Mouse (Mus musculus) stomach, embryonic 14.5 days (tissue): ENCODE measurements around the gene Gm21677. TPM values are rescaled to one million over a fixed set of nuclear protein-coding genes. Genes with fewer than 3 reads are reported as not detected.
"Not testable (repeated sequence)": the region's sequence is repeated elsewhere in the genome, so short reads cannot be mapped to it uniquely, and the experiment has no call there.

Source experiments
- ATAC-seq: fragments of 200-750 bp; cut with Nextera tagmentation; 2 replicates; pipeline ENCODE4 v1.8.0; 2017; ENCODE audit warnings: low read depth, moderate TSS enrichment; ENCODE audit not compliant: insufficient number of reproducible peaks, insufficient read depth, low FRiP score
- H3K27ac ChIP-seq: fragments of 300-500 bp; sonication (generic); 2 replicates; pipeline ENCODE4 v1.5.1; 2014; ENCODE audit warnings: mild to moderate bottlenecking, low read length, moderate library complexity, mixed read lengths
- H3K27me3 ChIP-seq: fragments of 300-500 bp; sonication (generic); 2 replicates; pipeline ENCODE4 v1.6.1; 2014; ENCODE audit warnings: low read length, control low read depth, mixed read lengths; ENCODE audit not compliant: control insufficient read depth, insufficient read depth
- H3K36me3 ChIP-seq: fragments of 300-500 bp; sonication (generic); 2 replicates; pipeline ENCODE4 v1.6.1; 2014; ENCODE audit warnings: mild to moderate bottlenecking, control low read depth, low read length, moderate library complexity, mixed read lengths; ENCODE audit not compliant: control insufficient read depth, insufficient read depth
- H3K4me1 ChIP-seq: fragments of 300-500 bp; sonication (generic); 2 replicates; pipeline ENCODE4 v1.6.1; 2014; ENCODE audit warnings: low read length, control low read depth, mixed read lengths; ENCODE audit not compliant: control insufficient read depth, insufficient read depth
- H3K4me2 ChIP-seq: fragments of 300-500 bp; sonication (generic); replicated peaks from 2 replicates; pipeline ENCODE4 v1.6.1; 2014; ENCODE audit warnings: low read depth, low read length, control low read depth
- H3K4me3 ChIP-seq: fragments of 300-500 bp; sonication (generic); 2 replicates; pipeline ENCODE4 v1.5.1; 2014; ENCODE audit warnings: low read depth, low read length, control low read depth
- H3K9ac ChIP-seq: fragments of 300-500 bp; sonication (generic); replicated peaks from 2 replicates; pipeline ENCODE4 v1.6.1; 2014; ENCODE audit warnings: low read depth, mild to moderate bottlenecking, control low read depth, low read length, moderate library complexity, mixed read lengths
- H3K9me3 ChIP-seq: fragments of 300-500 bp; sonication (generic); 2 replicates; pipeline ENCODE4 v1.6.1; 2016; ENCODE audit warnings: low read depth, low read length, control low read depth; ENCODE audit not compliant: control insufficient read depth
- WGBS: fragments of 180-500 bp; shearing (Covaris S2); extraction: QIAGEN DNeasy Blood & Tissue Kit; methylation state at CpG from one replicate; pipeline ENCODE4 v1.1.7; 2014; 5-methylcytosine and 5-hydroxymethylcytosine counted together
- polyA plus RNA-seq: library from polyadenylated mRNA; unstranded; fragments of >200 nt; fragmentation: Nextera tagmentation; extraction: Ambion mirVana; gene quantifications from 2 replicates; pipeline ENCODE4 v1.2.1, GENCODE M21; 2014

The Gm21677 gene
- not detected in 2 replicates for polyA plus RNA-seq

DNA sequence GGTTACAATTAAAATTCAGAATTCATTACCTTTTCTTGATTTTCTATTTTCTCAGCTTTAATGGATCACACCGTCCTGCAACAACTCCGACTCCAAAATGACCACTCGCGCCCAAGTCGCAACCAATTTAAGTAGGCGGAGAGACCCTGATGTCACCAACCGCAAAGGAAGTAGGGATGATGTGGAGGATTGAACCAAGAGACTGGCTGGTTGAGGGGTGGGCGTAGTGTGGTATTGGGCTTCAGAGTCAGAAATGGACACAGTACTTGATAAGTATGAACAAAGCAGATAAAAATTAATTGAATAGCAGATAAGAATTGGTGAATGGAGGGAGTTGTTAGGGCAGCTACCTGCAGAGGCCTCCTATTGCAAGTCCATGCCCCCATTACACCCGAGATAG is at the start of gene Gm21677:
Gene Gm21677, minus strand, starts transcription at position 101 of the 400 bp plus-strand sequence.
- not testable (repeated sequence) for H3K36me3 ChIP-seq, H3K4me1 ChIP-seq, H3K9ac ChIP-seq, H3K27me3 ChIP-seq, H3K27ac ChIP-seq, H3K4me3 ChIP-seq, ATAC-seq, H3K4me2 ChIP-seq, H3K9me3 ChIP-seq
- no CpG with 5 or more reads among the region's 9 CpGs for WGBS

DNA sequence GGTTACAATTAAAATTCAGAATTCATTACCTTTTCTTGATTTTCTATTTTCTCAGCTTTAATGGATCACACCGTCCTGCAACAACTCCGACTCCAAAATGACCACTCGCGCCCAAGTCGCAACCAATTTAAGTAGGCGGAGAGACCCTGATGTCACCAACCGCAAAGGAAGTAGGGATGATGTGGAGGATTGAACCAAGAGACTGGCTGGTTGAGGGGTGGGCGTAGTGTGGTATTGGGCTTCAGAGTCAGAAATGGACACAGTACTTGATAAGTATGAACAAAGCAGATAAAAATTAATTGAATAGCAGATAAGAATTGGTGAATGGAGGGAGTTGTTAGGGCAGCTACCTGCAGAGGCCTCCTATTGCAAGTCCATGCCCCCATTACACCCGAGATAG is 39.0 kb upstream of the Gm21677 start, which contains the start of gene Gm21693:
Gene Gm21693, minus strand, starts transcription at position 101 of the 400 bp plus-strand sequence.
- H3K4me3 ChIP-seq, H3K4me2 ChIP-seq, H3K9ac ChIP-seq, H3K27ac ChIP-seq, ATAC-seq, H3K27me3 ChIP-seq, H3K9me3 ChIP-seq, H3K4me1 ChIP-seq, H3K36me3 ChIP-seq: not testable (repeated sequence)
- no CpG with 5 or more reads among the region's 9 CpGs for WGBS

DNA sequence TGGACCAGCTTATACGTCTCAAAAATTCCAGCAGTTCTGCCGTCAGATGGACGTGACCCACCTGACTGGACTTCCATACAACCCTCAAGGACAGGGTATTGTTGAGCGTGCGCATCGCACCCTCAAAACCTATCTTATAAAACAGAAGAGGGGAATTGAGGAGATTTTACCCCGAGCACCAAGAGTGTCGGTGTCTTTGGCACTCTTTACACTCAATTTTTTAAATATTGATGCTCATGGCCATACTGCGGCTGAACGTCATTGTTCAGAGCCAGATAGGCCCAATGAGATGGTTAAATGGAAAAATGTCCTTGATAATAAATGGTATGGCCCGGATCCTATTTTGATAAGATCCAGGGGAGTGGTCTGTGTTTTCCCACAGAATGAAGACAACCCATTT is 34.4 kb upstream of the Gm21677 start:
- H3K9ac ChIP-seq, H3K4me2 ChIP-seq, H3K9me3 ChIP-seq, ATAC-seq, H3K4me3 ChIP-seq, H3K36me3 ChIP-seq, H3K27me3 ChIP-seq, H3K27ac ChIP-seq, H3K4me1 ChIP-seq: not testable (repeated sequence)
- WGBS: no CpG with 5 or more reads among the region's 11 CpGs

Other genes starting within 250 kb of the Gm21677 start
- gene Gm21693, start 38.9 kb upstream of the Gm21677 start, polyA plus RNA-seq: not detected in 2 replicates
- not detected in 2 replicates for gene Gm21704, start 103.7 kb upstream of the Gm21677 start, polyA plus RNA-seq
- gene Gm21708, start 103.7 kb upstream of the Gm21677 start, polyA plus RNA-seq: not detected in 2 replicates